Mouse (Mus musculus) kidney, adult 2 months (tissue): ENCODE results near the gene Cys1.
A peak's percentile ranks its signal among the peaks of the same experiment; 100 is the strongest.

Experiments
- CTCF ChIP-seq: fragments of 200-500 bp; conservative IDR thresholded peaks from 2 replicates; pipeline ENCODE4 v1.5.1; 2011; ENCODE audit warnings: low read depth, mild to moderate bottlenecking, control low read depth, low read length, moderate library complexity, mixed read lengths; ENCODE audit not compliant: insufficient read depth, insufficient read length
- POLR2A ChIP-seq: fragments of 200-500 bp; IDR thresholded peaks from one replicate; pipeline ENCODE4 v1.6.1; 2011; ENCODE audit warnings: low read depth, low read length, control low read depth

DNA sequence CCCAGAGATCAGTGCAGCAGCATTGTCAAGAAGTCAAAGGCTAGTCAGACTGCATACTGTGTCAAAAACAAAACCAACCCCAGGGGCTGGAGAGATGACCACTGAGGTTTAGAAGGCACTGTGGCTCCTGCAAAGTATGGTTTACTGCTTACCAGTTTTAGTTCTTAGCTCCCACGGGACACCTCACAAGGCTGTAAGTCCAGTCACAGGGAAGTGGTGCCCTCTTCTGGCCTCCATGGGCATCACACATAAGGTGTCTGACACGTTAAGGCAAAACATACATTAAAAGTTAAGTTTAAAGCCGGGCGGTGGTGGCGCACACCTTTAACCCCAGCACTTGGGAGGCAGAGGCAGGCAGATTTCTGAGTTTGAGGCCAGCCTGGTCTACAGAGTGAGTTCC lies 29.1 kb upstream of the Cys1 start:
- TF ChIP-seq CTCF: peak; percentile 69
- TF ChIP-seq POLR2A: no peak
